Mouse (Mus musculus) forebrain, embryonic 15.5 days (tissue): Measurements from ENCODE around the gene Dok3. TPM values are rescaled to one million over a fixed set of nuclear protein-coding genes. Genes with fewer than 3 reads are reported as not detected.

Experiments used
- ATAC-seq: fragments of 200-750 bp; cut with Nextera tagmentation; replicated peaks from 2 replicates; pipeline ENCODE4 v1.8.0; 2017; ENCODE audit warnings: mild to moderate bottlenecking, moderate TSS enrichment, moderate library complexity
- H3K27ac ChIP-seq: fragments of 300-500 bp; sonication (generic); replicated peaks from 2 replicates; pipeline ENCODE4 v1.5.1; 2015; ENCODE audit warnings: mild to moderate bottlenecking, inconsistent platforms
- H3K27me3 ChIP-seq: fragments of 300-500 bp; sonication (generic); 2 replicates; pipeline ENCODE4 v1.6.1; 2015; ENCODE audit warnings: inconsistent platforms
- H3K36me3 ChIP-seq: fragments of 300-500 bp; sonication (generic); 2 replicates; pipeline ENCODE4 v1.6.1; 2015; ENCODE audit warnings: mild to moderate bottlenecking, inconsistent platforms
- H3K4me1 ChIP-seq: fragments of 300-500 bp; sonication (generic); 2 replicates; pipeline ENCODE4 v1.6.1; 2015; ENCODE audit warnings: inconsistent platforms
- H3K4me2 ChIP-seq: fragments of 300-500 bp; sonication (generic); replicated peaks from 2 replicates; pipeline ENCODE4 v1.6.1; 2015; ENCODE audit warnings: mild to moderate bottlenecking, inconsistent platforms
- H3K4me3 ChIP-seq: fragments of 300-500 bp; sonication (generic); 2 replicates; pipeline ENCODE4 v1.5.1; 2015; ENCODE audit warnings: mild to moderate bottlenecking, inconsistent platforms
- H3K9ac ChIP-seq: fragments of 300-500 bp; sonication (generic); replicated peaks from 2 replicates; pipeline ENCODE4 v1.6.1; 2015; ENCODE audit warnings: mild to moderate bottlenecking, inconsistent platforms
- H3K9me3 ChIP-seq: fragments of 300-500 bp; sonication (generic); 2 replicates; pipeline ENCODE4 v1.6.1; 2016; ENCODE audit warnings: inconsistent platforms
- WGBS: fragments of 180-500 bp; shearing (Covaris S2); methylation state at CpG from one replicate; pipeline ENCODE4 v1.1.7; 2015; ENCODE audit warnings: mixed read lengths; 5-methylcytosine and 5-hydroxymethylcytosine counted together
- polyA plus RNA-seq: library from polyadenylated mRNA; unstranded; fragments of >200 nt; fragmentation: Nextera tagmentation; extraction: Ambion mirVana; gene quantifications from 2 replicates; pipeline ENCODE4 v1.2.1, GENCODE M21; 2015

Gene Dok3
- polyA plus RNA-seq, 1 experiment from 2014 or later: 4.0 TPM

DNA sequence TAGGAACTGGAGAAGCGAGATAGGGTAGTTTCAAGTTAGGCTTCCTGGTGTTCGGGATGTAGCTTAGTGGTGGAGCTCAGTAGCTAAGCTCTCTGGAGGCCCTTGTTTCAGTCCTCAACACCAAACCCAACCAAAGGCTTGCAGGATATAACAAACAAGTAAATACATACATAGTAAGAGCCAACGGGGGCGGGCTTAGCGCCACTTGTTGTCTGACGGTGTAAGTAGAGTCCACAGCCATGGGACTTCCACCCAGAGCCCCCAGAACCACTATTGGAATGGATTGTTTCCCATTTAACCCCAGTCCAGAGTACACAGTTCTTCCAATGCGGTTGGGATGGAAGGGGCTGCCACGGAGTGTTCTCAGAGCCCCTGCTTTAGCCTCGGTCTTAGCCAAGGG lies 15.3 kb downstream of the Dok3 start:
- 36% methylated on average over 9 of the region's 9 CpGs for WGBS
- peaks cover 33% of the 10 kb centered on the region for H3K4me1 ChIP-seq
- ATAC-seq: no peak; the same call in 1 of the 2 replicates
- no peaks in the 10 kb centered on the region for H3K27me3 ChIP-seq
- no peaks in the 10 kb centered on the region for H3K9me3 ChIP-seq
- peak overlapping the region; percentile 91 for H3K4me2 ChIP-seq
- 0 out of 2 replicates have a peak overlapping the region, but pooled peaks have one; percentile 82 for H3K27ac ChIP-seq
- 0 out of 2 replicates have a peak overlapping the region, but pooled peaks have one; percentile 86 for H3K9ac ChIP-seq
- H3K4me3 ChIP-seq: peak overlapping the region; percentile 72
- H3K36me3 ChIP-seq: no peaks in the 10 kb centered on the region

DNA sequence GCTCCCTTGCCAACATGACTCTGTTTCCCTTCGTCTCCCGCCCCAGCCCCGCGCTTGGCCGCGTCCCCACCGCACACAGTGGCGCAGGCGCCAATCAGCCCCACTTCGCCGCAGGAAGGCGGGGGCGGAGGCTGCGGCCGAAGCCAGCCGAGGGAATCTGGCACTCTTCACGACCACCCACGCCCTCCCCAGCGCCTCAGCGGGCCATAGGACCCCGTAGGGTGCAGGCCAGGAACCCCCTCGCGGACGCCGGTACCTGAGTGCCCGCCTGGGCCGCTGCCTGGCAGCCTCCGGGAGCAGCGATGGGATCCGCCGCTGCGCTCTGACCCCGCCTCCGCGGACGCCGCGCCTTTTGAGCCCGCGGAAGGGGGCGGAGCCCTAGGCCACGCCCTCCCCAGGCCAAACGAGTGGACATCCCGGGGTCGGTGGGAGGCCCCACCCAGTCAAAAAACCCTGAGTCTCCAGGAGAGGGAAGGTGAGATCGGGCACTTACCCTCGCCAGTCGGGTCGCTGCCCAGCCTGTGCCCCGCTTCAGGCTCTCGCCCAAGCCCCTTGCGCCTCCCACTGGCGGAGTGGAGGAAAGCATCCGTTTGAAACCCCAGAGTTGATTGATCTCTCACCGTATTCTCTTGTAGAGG lies 15.9 kb downstream of the Dok3 start, which contains the start of gene Pdlim7:
Gene Pdlim7 (minus strand): TSS at position 566 of the 638 bp plus-strand sequence.
- ATAC-seq: peak; percentile 79
- Histone ChIP-seq H3K4me3 (peak within 1 kb of the TSS; percentile 72), H3K9me3 (no peaks in the 10 kb centered on the region), H3K27me3 (no peaks in the 10 kb centered on the region), H3K4me2 (peak within 1 kb of the TSS; percentile 91), H3K4me1 (peaks cover 33% of the 10 kb centered on the region), H3K9ac (peak within 1 kb of the TSS; percentile 86), H3K27ac (peak within 1 kb of the TSS; percentile 82), H3K36me3 (0 out of 2 replicates have a peak, but pooled peaks cover 4% of the 10 kb centered on the region)
- WGBS: under 1% methylated on average over 53 of the region's 55 CpGs

DNA sequence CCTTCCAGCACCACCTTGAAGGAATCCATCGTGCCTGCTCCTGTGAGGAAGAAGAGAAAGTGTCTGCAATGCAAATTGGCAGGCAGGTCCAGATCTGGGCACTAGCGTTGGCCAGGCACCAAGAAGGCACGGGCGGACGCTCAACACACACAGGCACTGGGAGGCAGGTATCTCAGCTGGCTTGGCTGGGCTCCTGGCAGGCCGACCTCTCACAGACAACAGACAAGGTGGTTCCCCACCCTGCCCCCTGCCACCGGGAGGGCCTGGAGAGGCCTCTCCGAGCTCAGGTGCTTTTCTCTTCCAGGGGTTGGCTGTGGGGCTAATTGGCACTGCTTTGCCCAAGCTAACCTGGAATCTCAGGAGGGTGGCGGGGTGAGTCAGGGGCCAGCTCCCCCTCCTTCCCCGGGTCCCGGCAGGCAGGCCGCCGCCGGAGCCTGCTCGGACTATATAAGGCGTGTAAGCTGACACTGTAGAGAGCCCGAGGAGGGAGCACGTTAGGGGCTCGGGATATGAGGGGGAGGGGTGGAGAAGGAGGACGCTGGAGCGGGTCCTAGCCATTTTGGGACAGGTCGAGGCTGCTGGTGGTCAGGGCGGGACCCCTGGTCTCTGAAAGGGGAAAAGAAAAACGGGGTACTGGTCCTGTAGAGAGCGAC lies 16.6 kb downstream of the Dok3 start:
- peak overlapping the region; percentile 72 for H3K4me3 ChIP-seq
- H3K36me3 ChIP-seq: peaks cover 8% of the 10 kb centered on the region; the same call in 1 of the 2 replicates
- H3K9me3 ChIP-seq: no peaks in the 10 kb centered on the region
- ATAC-seq: peak; percentile 34
- no peaks in the 10 kb centered on the region for H3K27me3 ChIP-seq
- peak overlapping the region; percentile 91 for H3K4me2 ChIP-seq
- H3K27ac ChIP-seq: peak overlapping the region; percentile 82
- H3K9ac ChIP-seq: peak overlapping the region; percentile 86
- under 1% methylated on average over 25 of the region's 25 CpGs for WGBS
- H3K4me1 ChIP-seq: peaks cover 33% of the 10 kb centered on the region

DNA sequence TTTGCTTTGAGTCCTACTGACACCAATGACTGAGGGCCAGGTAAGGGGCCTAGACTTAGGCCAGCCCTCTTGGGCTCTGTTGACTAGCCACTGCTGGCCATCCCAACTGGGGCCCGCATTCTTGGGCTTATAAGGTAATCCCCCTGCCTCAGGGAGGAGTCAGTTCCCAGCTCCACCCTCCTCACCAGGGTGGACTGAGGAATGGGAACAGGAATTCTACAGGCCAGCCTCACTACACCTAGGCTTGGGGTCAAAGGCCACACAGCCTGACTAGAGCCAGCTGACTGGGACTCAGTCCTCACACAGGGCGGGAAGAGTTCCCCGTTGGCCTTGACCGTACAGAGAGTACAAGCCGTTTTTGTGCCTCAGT lies 17.6 kb downstream of the Dok3 start:
- peaks cover 33% of the 10 kb centered on the region for H3K4me1 ChIP-seq
- ATAC-seq: no peak
- no peaks in the 10 kb centered on the region for H3K27me3 ChIP-seq
- H3K9ac ChIP-seq: no peak overlapping the region
- peak overlapping the region; percentile 91 for H3K4me2 ChIP-seq
- peak overlapping the region; percentile 82 for H3K27ac ChIP-seq
- no peaks in the 10 kb centered on the region for H3K9me3 ChIP-seq
- peaks cover 17% of the 10 kb centered on the region for H3K36me3 ChIP-seq
- WGBS: 37% methylated on average over 5 of the region's 5 CpGs
- 0 out of 2 replicates have a peak overlapping the region, but pooled peaks have one; percentile 72 for H3K4me3 ChIP-seq

DNA sequence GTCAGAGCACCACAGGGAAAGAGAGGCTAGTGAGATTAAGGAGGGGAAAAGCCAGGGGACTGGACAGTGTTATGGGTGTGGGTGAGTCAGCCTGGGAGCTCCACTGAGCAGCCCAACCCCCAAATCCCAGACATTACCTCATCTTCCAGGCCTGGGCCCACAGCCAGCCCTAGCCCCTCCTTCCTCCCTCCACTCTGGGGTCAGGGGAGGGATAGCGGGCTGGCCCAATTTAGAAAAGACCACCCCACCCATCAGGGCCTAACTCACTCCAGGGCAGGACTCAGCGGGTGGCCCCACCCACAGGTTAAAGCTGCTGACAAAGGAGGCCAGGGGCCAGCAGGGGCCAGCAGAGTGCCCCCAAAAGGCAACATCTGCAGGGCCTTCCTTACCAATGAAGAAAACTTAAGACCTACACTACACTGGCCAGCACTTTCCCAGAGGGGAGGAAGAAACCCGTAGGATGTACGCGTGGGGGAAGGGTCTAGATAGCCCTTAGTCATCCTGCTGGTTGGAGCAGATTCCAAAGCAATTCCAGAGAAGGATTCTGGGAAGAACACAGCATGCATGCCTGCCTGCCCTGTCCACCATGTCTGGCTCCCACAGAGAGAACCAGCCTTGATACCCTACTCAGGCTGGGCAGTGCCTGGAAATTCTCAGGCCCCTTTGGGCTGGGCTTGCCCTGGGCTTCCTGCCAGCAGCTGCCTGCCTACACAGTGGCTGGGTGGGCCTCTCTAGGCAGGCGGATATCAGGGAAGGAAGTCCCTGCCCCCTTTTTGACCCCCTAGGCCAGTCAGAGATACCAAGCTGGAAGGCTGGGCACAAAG lies 18.2 kb downstream of the Dok3 start:
- Histone ChIP-seq H3K4me1 (peaks cover 33% of the 10 kb centered on the region), H3K36me3 (peaks cover 21% of the 10 kb centered on the region), H3K27ac (peak overlapping the region; percentile 82), H3K27me3 (no peaks in the 10 kb centered on the region), H3K9me3 (no peaks in the 10 kb centered on the region), H3K4me2 (peak overlapping the region; percentile 91), H3K4me3 (0 out of 2 replicates have a peak overlapping the region, but pooled peaks have one; percentile 4), H3K9ac (no peak overlapping the region)
- WGBS: 7% methylated on average over 6 of the region's 6 CpGs
- ATAC-seq: peak; percentile 41

DNA sequence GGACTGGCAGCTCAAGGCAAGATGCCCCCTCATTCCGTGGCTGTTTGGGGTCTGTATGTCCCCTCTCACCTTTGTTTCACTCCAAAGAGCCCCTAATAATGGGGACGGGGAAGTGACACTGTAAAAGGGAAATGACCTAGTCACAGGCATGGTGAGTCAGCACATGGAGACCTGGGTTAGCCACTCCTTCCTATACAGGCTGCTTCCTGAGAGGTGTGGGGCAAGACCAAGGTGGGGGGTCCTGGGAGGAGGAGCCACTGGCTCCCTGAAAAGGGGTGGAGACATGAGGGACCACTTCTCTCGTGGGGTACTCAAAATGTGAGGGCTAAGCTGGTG lies 18.8 kb downstream of the Dok3 start:
- Histone ChIP-seq H3K9ac (no peak overlapping the region), H3K4me2 (no peak overlapping the region), H3K36me3 (peaks cover 27% of the 10 kb centered on the region), H3K9me3 (no peaks in the 10 kb centered on the region), H3K4me1 (peaks cover 33% of the 10 kb centered on the region), H3K27me3 (no peaks in the 10 kb centered on the region), H3K4me3 (no peak overlapping the region), H3K27ac (peak overlapping the region; percentile 82; the same call in 1 of the 2 replicates)
- 18% methylated on average over 3 of the region's 3 CpGs for WGBS
- no peak; the same call in 1 of the 2 replicates for ATAC-seq

DNA sequence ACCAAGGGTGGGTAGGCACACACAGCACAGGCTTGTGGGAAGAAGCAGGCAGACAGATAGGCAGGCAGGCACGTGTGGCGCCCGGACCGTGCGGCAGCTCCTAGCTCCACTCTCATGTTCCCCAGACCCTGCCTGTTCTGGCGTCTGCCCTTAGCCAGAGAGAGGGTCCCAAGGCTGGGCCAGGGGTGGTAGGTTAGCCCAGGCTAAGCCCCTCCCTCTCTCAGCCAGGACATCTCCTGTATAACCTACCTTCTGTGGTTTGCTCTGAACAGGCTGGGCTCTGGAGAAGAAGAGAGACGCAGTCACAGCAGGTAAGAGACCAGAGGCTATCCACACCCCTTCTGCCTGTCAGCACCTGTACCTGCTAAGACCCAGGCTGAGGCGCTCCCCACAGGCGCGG lies 20.6 kb downstream of the Dok3 start:
- peaks cover 33% of the 10 kb centered on the region for H3K36me3 ChIP-seq
- H3K27me3 ChIP-seq: no peaks in the 10 kb centered on the region
- no peak overlapping the region for H3K9ac ChIP-seq
- H3K9me3 ChIP-seq: no peaks in the 10 kb centered on the region
- WGBS: 94% methylated on average over 10 of the region's 10 CpGs
- ATAC-seq: no peak
- H3K4me1 ChIP-seq: peaks cover 27% of the 10 kb centered on the region
- H3K27ac ChIP-seq: no peak overlapping the region
- H3K4me3 ChIP-seq: no peak overlapping the region
- H3K4me2 ChIP-seq: no peak overlapping the region

DNA sequence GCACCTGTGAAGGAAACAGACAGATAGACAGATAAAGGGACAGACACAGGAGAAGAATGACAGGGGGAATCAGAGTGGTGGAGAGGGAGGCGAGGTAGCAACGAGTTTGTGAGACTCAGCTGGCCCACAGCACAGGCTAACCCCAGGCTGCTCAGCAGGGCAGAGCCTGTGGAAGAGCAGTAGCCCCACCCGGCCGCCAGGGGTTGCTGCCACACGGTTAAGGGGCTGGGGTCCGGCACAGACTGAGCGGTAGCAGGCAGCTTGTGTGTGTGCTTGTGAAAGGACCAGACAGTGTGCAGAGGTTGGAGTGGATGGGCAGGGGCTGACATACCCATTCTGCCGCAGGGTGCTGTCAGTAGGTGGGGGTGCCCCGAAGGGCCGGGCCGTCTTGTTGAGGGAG lies 21.2 kb downstream of the Dok3 start:
- no peak overlapping the region for H3K4me2 ChIP-seq
- H3K4me3 ChIP-seq: no peak overlapping the region
- H3K27ac ChIP-seq: no peak overlapping the region
- H3K4me1 ChIP-seq: peaks cover 27% of the 10 kb centered on the region
- no peak overlapping the region for H3K9ac ChIP-seq
- no peaks in the 10 kb centered on the region for H3K27me3 ChIP-seq
- 54% methylated on average over 11 of the region's 11 CpGs for WGBS
- no peaks in the 10 kb centered on the region for H3K9me3 ChIP-seq
- peaks cover 36% of the 10 kb centered on the region for H3K36me3 ChIP-seq
- no peak for ATAC-seq

DNA sequence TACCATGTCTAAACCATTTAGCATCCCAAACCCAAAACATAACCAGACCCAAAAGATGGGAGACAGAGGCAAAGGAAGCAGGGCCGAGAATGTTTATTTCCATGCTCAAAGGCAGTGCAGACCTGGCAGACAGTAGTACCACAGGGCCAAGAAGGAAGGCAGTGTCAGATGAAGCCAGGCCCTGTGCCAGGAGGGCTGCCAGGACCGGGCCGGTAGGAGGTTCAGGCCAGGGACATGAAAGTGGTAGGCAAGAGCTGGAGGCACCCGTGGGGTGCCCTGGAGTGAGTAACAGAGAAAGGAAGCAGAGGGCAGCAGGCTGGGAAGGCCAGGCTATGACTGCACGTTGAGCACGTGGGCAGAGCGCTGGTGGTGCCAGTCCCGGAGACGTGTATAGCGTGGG lies 22.4 kb downstream of the Dok3 start:
- ATAC-seq: no peak
- H3K36me3 ChIP-seq: peaks cover 42% of the 10 kb centered on the region
- 87% methylated on average over 10 of the region's 10 CpGs for WGBS

DNA sequence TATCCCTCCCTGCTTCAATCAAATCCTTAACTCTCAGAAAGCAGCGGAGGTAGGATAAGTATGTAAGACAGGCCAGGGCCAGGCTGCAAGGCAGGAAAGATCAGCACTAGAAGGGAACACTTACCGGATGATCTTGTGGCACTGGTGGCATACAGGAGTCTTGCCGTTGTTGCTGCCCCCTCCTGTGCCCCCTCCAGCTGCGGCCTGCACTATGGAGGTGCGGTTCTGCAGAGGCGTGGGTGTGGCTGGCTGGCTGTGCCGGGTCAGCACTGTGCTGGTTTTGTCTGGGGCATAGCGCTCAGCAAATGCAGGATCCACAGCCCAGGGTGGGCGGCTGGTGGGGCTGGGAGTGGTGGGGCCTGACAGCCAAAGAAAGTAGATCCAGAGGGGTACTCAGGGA lies 23.3 kb downstream of the Dok3 start:
- Histone ChIP-seq H3K9me3 (no peaks in the 10 kb centered on the region), H3K4me2 (no peak overlapping the region), H3K27ac (no peak overlapping the region), H3K27me3 (no peaks in the 10 kb centered on the region), H3K4me3 (no peak overlapping the region), H3K36me3 (peaks cover 42% of the 10 kb centered on the region), H3K9ac (no peak overlapping the region), H3K4me1 (peaks cover 8% of the 10 kb centered on the region)
- ATAC-seq: no peak
- 96% methylated on average over 9 of the region's 9 CpGs for WGBS

More for the DNA sequence above, 22.4 kb downstream of the Dok3 start:
- no peak overlapping the region for H3K27ac ChIP-seq
- no peak overlapping the region for H3K4me2 ChIP-seq
- no peak overlapping the region for H3K9ac ChIP-seq
- no peak overlapping the region for H3K4me3 ChIP-seq
- H3K9me3 ChIP-seq: no peaks in the 10 kb centered on the region
- peaks cover 17% of the 10 kb centered on the region for H3K4me1 ChIP-seq
- no peaks in the 10 kb centered on the region for H3K27me3 ChIP-seq

DNA sequence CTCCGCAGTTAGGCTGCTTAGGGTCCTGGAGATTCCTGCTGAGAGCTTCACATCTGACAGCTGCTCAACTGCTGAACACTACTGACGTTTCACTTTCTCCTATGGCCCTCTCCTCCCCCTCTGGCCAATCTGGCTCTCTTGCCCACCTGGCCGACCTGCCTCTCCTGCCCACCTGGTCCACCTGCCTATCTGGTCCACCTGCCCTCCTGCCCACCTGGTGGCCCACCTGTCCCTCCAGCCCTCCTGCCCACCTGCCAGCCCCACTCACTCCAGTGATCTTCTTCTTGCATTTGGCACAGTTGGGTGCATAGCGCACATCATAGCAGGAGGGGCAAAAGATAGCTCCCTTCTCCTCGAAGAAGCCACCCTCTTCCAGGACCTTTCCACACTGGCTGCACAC lies 24.7 kb downstream of the Dok3 start:
- Histone ChIP-seq H3K27me3 (no peaks in the 10 kb centered on the region), H3K4me2 (no peak overlapping the region), H3K9me3 (no peaks in the 10 kb centered on the region), H3K9ac (no peak overlapping the region), H3K36me3 (peaks cover 42% of the 10 kb centered on the region), H3K27ac (no peak overlapping the region), H3K4me3 (no peak overlapping the region), H3K4me1 (no peaks in the 10 kb centered on the region)
- no peak for ATAC-seq
- 86% methylated on average over 5 of the region's 5 CpGs for WGBS

DNA sequence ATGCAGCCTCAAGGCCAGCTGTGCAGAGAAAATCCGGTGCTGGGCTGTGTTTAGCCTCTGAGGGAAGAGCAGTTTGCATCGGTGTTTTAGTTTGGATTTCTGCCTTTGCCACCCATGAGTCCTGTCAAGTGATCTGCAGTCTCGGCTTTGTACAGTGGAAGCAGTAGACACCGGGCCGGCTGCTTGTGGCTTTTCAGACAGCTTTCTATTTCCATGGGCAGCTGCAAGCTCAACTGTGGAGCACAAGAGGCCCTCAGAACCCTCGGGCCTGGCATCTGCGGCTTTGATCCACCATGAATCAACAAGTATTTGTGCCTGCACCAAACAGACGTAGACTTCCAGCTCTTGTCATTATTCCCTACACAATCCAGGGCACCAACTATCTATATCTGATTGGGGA lies 26.7 kb downstream of the Dok3 start:
- no peak for ATAC-seq
- H3K4me1 ChIP-seq: peaks cover 7% of the 10 kb centered on the region
- no peaks in the 10 kb centered on the region for H3K27me3 ChIP-seq
- no peak overlapping the region for H3K27ac ChIP-seq
- 83% methylated on average over 8 of the region's 8 CpGs for WGBS
- H3K4me2 ChIP-seq: no peak overlapping the region
- peaks cover 33% of the 10 kb centered on the region for H3K36me3 ChIP-seq
- H3K9ac ChIP-seq: no peak overlapping the region
- no peak overlapping the region for H3K4me3 ChIP-seq
- no peaks in the 10 kb centered on the region for H3K9me3 ChIP-seq
